Mouse (Mus musculus): ENCODE results near the gene Vmn2r38.
"Not testable (repeated sequence)": the region's sequence is repeated elsewhere in the genome, so short reads cannot be mapped to it uniquely, and the experiment has no call there.

Vmn2r38 gene

GRCm38 (mm10) chr7:9097781-9098180, at the start of gene Vmn2r38:
Vmn2r38 (minus strand) TSS chr7:9097881.
- not testable (repeated sequence) for DNase-seq (ENCODE audit: low read depth)

GRCm38 (mm10) chr7:9065353-9065752, 32.3 kb downstream of the Vmn2r38 start:
- not testable (repeated sequence) for DNase-seq (ENCODE audit: low read depth)

- not testable (repeated sequence) for DNase-seq (ENCODE audit: low read depth)
These were observed 67.0 kb downstream of the Vmn2r38 start, which contains the start of gene Vmn2r39 for GRCm38 (mm10) chr7:9030698-9031097. Vmn2r39 (minus strand) TSS chr7:9030798.
